Mouse (Mus musculus): ENCODE measurements around the gene Zc3h8. TPM values are rescaled to one million over a fixed set of nuclear protein-coding genes. Genes with fewer than 3 reads are reported as not detected.
A peak's percentile ranks its signal among the peaks of the same experiment; 100 is the strongest.

The Zc3h8 gene
- polyA plus RNA-seq, 1 experiment from 2014 or later, result 13.7 TPM

DNA sequence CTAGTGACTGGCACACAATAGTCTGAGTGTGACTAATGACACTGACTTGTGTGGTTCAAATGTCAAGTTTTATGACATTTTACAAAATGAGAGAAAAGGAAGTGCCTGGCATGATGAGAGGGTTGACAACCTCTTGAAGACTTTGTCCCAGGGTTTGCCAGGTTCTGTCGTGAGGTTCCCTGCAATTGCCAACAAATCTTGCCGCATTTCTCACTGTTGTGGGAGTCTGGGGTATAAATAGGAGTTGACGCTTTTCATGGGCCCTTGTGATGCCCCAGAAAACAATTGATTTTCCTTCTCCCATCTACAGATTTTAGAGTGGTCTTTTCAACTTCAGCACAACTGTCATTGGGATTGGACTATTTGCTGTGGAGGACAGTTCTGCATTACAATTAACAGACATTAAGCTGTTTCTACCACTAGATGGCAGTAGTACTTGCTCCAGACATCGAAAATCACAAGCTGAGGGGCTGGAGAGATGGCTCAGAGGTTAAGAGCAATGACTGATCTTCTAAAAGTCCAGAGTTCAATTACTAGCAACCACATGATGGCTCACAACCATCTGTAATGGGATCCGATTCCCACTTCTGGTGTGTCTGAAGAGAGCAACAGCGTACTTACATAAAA is 4.2 kb upstream of the Zc3h8 start:
- Histone ChIP-seq H3K36me3 (no peaks in the 10 kb centered on the region), H3K4me1 (replicated peaks) (peaks cover 3% of the 10 kb centered on the region), H3K27me3 (no peaks in the 10 kb centered on the region), H3K27ac (replicated peaks) (no peak overlapping the region), H3K9ac (no peak overlapping the region), H3K4me2 (no peak overlapping the region), H3K4me3 (no peak overlapping the region), H3K9me3 (no peaks in the 10 kb centered on the region)
- ATAC-seq (ENCODE audit: low FRiP score, low read depth), result no peak
- 34% methylated on average over 6 of the region's 6 CpGs for WGBS

DNA sequence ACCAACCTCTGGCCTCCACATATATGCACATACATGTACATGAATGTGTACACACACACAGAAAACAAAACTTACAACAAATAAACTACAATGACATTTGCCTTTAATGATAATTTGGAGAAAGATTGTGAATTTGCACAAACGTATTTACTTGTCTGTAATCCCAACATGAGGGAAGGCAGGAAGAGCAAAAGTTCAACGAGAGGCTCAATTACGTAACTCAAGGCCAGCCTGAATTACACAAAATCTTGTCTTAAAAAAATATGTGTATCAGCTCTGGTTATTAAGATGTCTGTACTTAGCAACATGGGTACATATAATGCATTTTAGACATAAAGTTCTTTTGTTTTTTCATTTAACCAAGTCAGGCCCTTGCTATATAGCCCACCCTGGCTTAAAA is 7.6 kb downstream of the Zc3h8 start:
- WGBS, result 92% methylated on average over 3 of the region's 3 CpGs
- H3K27ac ChIP-seq (replicated peaks), result no peak overlapping the region
- no peak overlapping the region for H3K9ac ChIP-seq
- H3K27me3 ChIP-seq, result no peaks in the 10 kb centered on the region
- H3K36me3 ChIP-seq, result peaks cover 17% of the 10 kb centered on the region; the same call in 1 of the 2 replicates
- no peaks in the 10 kb centered on the region for H3K9me3 ChIP-seq
- H3K4me3 ChIP-seq, result no peak overlapping the region
- no peaks in the 10 kb centered on the region for H3K4me1 ChIP-seq (replicated peaks)
- no peak for ATAC-seq (ENCODE audit: low FRiP score, low read depth)
- no peak overlapping the region for H3K4me2 ChIP-seq

DNA sequence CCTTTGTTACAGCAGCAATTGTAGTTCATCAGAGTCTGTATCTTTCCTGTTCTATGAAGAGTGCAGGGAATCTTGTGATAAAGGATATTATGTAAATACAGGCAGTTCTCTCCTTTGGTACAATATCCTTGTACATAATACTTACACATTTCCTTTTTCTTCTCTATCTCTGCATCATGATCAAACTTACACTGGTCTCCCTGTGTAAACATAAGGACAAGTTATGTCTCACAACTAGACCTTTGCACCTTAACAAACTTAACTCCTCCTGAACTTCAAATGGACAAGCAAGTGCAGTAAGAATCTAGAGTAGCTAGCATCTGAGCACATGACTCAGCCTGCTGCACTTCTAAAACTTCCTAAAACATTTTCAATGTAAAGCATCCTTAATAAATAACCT is 13.2 kb downstream of the Zc3h8 start:
- Histone ChIP-seq H3K36me3 (peaks cover 38% of the 10 kb centered on the region), H3K9ac (no peak overlapping the region), H3K27me3 (no peaks in the 10 kb centered on the region), H3K27ac (replicated peaks) (no peak overlapping the region), H3K4me3 (no peak overlapping the region), H3K4me1 (replicated peaks) (no peaks in the 10 kb centered on the region), H3K9me3 (no peaks in the 10 kb centered on the region), H3K4me2 (no peak overlapping the region)
- no peak for ATAC-seq (ENCODE audit: low FRiP score, low read depth)

DNA sequence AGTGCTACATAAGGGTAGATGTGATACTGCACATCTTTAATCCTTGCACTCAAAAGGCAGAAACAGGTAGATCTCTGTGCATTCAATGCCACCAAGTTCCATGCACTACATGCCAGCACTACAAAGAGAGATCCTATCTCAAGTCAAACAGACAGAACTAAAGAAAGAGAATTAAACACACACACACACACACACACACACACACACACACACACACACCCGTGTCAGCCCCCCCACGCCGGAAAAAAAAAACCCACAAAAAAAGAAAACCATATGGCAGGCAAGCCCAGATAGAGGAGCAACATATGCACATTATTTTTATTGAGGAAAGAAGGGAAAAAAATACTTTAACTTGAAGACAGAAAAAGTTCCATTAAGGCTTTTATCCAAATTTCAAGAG is 15.4 kb downstream of the Zc3h8 start:
- ATAC-seq (ENCODE audit: low FRiP score, low read depth), result no peak
- Histone ChIP-seq H3K27me3 (no peaks in the 10 kb centered on the region), H3K9me3 (no peaks in the 10 kb centered on the region), H3K27ac (replicated peaks) (no peak overlapping the region), H3K36me3 (peaks cover 36% of the 10 kb centered on the region), H3K4me2 (no peak overlapping the region), H3K9ac (no peak overlapping the region), H3K4me1 (replicated peaks) (no peaks in the 10 kb centered on the region), H3K4me3 (no peak overlapping the region)
- 90% methylated on average over 3 of the region's 3 CpGs for WGBS

DNA sequence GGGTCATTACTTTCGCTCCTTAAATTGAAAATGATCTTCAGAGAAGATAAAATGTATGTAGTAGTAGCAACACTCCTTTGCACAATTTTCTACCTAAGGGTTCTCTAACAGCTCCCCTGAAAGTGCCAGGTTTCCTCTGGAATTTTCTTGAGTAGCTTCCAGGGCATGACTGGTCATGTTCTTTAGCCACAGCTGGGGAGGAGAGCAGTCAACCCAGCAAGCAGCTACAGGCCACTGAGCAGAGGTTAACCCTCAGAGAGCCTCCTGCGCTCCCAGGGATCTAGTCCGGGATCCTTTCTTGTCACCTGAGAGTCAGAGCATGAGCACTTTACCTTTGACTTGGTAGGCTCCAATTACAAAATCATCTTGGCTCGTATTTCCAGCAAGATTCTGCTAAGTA is 19.1 kb downstream of the Zc3h8 start:
- Histone ChIP-seq H3K4me3 (no peak overlapping the region), H3K9ac (no peak overlapping the region), H3K27me3 (no peaks in the 10 kb centered on the region), H3K27ac (replicated peaks) (no peak overlapping the region), H3K4me1 (replicated peaks) (no peaks in the 10 kb centered on the region), H3K4me2 (no peak overlapping the region), H3K36me3 (peaks cover 20% of the 10 kb centered on the region), H3K9me3 (no peaks in the 10 kb centered on the region)
- WGBS, result 87% methylated on average over 4 of the region's 4 CpGs
- ATAC-seq (ENCODE audit: low FRiP score, low read depth), result no peak

DNA sequence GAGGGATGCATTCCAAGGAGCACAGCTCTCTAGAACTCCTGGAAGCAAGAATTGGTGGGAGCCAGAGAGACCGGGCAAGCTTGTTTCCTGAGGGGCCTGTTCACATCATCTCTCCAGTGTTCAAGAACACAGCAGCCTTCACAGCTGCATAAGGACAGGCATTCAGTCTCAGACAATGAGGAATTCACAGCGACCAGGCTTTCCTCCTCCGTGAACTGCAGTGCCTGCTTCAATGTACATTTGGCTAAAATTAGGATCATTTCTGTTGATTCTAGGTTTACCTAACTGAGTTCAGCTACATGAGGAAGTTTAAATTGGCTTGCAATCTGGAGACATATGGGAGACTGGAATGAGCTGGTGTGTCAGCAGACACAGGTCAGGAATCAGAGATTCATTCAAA is 27.3 kb downstream of the Zc3h8 start:
- Histone ChIP-seq H3K27ac (replicated peaks) (no peak overlapping the region), H3K36me3 (no peaks in the 10 kb centered on the region), H3K9ac (no peak overlapping the region), H3K27me3 (no peaks in the 10 kb centered on the region), H3K4me3 (no peak overlapping the region), H3K4me2 (no peak overlapping the region), H3K9me3 (no peaks in the 10 kb centered on the region), H3K4me1 (replicated peaks) (no peaks in the 10 kb centered on the region)
- 73% methylated on average over 3 of the region's 3 CpGs for WGBS
- no peak for ATAC-seq (ENCODE audit: low FRiP score, low read depth)

DNA sequence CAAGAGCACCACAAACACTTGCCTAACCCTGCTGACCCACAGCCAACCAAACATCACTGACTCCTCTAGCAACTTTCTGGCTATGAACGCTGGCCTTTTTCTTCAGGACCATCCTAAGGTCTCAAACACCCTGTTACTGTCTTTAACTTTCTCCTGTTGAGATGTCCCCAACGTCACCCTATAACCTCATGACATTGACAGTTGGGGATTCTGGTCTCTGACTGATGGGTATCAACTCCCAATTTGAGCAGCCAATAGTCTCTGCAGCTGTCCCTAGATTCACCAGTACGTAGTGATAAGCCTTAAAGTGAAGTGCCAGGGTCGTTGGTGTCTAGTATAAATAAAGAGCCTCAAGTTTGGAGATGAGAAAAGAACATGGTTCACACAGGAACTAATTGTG is 28.9 kb downstream of the Zc3h8 start:
- Histone ChIP-seq H3K27ac (replicated peaks) (no peak overlapping the region), H3K27me3 (no peaks in the 10 kb centered on the region), H3K9ac (no peak overlapping the region), H3K4me2 (no peak overlapping the region), H3K9me3 (no peaks in the 10 kb centered on the region), H3K4me3 (no peak overlapping the region), H3K4me1 (replicated peaks) (no peaks in the 10 kb centered on the region), H3K36me3 (no peaks in the 10 kb centered on the region)
- ATAC-seq (ENCODE audit: low FRiP score, low read depth), result no peak
- WGBS, result 90% methylated on average over 4 of the region's 4 CpGs

DNA sequence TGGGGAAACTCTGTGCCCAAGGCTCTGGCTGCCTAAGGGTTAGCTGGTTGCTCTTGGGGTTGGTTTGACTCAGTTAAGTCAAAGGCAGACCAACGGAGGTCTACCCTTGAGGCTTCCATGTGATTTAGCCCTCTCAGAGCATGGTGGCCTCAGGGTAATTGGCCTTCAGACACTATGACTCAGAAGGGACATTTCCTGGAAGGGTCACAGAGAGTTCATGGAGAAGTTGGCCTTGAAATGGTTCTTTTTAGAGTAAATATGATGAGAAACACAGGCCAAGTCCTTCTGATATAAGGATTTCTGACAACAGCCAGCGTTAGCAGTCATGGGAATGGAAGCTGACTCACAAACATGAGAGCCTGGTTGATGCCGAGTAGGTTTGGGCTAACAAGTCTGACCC is 40.2 kb downstream of the Zc3h8 start:
- no peak for ATAC-seq (ENCODE audit: low FRiP score, low read depth)
- no peaks in the 10 kb centered on the region for H3K9me3 ChIP-seq
- no peak overlapping the region for H3K4me2 ChIP-seq
- no peaks in the 10 kb centered on the region for H3K4me1 ChIP-seq (replicated peaks)
- H3K4me3 ChIP-seq, result no peak overlapping the region
- H3K36me3 ChIP-seq, result no peaks in the 10 kb centered on the region
- 95% methylated on average over 3 of the region's 3 CpGs for WGBS
- H3K27me3 ChIP-seq, result no peaks in the 10 kb centered on the region
- H3K27ac ChIP-seq (replicated peaks), result no peak overlapping the region
- H3K9ac ChIP-seq, result no peak overlapping the region

DNA sequence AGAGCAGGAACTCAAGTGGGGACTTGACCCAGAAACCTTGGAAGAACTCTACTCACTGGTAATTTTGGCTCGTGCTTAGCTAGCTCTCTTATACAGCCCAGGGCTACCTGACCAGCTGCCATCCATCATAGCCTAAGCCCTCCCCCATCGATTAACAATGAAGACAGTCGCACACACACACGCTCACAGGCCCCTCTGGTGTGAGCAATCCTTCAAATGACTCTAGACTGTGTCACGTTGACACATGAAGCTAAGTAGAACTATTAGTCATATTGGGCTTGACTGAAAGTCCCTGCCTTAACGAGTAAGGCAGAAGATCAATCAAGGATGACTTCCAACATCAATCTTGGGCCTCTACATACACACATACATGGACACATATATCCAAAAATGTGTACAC is 41.0 kb downstream of the Zc3h8 start:
- Histone ChIP-seq H3K4me3 (no peak overlapping the region), H3K9me3 (no peaks in the 10 kb centered on the region), H3K9ac (no peak overlapping the region), H3K27ac (replicated peaks) (no peak overlapping the region), H3K4me2 (no peak overlapping the region), H3K27me3 (no peaks in the 10 kb centered on the region), H3K4me1 (replicated peaks) (no peaks in the 10 kb centered on the region), H3K36me3 (no peaks in the 10 kb centered on the region)
- peak; percentile 54; the same call in 1 of the 2 replicates for ATAC-seq (ENCODE audit: low FRiP score, low read depth)
- 76% methylated on average over 6 of the region's 6 CpGs for WGBS

DNA sequence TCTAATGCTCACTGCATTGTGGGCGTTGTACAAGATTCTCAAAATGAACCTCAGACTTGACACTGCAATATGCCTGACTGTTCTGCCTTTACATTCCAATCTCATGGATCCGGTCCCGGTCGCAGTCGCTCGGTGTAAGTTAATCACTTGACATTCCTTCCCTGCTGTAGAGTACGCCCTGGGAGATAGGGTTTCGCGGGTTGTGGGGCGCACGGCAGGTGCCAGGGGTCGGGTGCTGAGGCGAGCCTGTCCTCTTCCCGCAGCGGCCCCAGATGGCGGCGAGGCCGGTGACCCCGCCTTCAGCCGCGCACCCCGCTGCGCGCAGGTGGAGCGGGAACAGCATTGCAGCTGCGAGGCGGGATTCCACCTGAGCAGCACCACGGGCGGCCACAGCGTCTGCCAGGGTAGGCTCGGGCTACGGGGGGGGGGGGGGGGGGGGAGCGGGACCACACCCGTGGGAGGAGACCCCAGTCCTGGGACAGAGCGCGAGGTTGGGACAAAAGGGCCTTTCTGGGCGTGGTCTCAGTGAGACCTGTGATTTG is 51.6 kb downstream of the Zc3h8 start:
- peak; percentile 61 for ATAC-seq (ENCODE audit: low FRiP score, low read depth)
- Histone ChIP-seq H3K4me2 (peak overlapping the region; percentile 90), H3K9me3 (no peaks in the 10 kb centered on the region), H3K9ac (peak overlapping the region; percentile 44), H3K27me3 (no peaks in the 10 kb centered on the region), H3K36me3 (no peaks in the 10 kb centered on the region), H3K4me3 (peak overlapping the region; percentile 41), H3K27ac (replicated peaks) (no peak overlapping the region), H3K4me1 (replicated peaks) (peaks cover 4% of the 10 kb centered on the region; the same call in 1 of the 2 replicates)
- WGBS, result 1% methylated on average over 29 of the region's 37 CpGs

DNA sequence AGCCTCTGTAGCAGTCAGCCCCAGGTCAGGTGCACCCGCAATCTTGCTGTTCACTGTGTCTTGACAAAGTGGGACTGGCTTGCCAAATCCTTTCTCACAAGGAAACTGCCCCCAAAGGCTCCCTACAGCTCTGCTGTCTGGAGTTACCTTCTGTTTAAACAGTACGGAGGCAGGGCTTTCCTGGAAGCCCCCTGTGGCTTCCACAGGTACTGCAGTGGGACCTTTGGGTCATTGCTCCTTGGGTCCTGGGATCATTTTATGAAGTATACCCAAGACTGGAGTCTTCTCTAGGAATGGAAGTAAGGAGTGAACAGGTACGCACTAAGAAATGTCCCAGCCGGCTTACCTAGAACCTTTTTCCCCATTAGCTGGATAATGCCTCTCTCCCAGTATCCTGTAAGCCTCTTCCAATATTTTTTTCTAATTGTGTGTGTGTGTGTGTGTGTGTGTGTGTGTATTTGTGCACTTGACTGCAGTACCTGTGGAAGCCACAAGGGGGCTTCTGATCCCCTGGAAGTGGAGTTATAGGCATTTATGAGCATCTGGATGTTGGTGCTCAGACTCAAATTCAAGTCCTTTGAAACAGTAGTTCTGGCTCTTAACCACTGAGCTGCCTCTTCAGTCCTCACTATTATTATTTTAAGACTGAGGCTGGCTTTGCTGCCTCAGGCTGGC is 53.1 kb downstream of the Zc3h8 start:
- Histone ChIP-seq H3K4me2 (no peak overlapping the region), H3K36me3 (no peaks in the 10 kb centered on the region), H3K4me1 (replicated peaks) (peaks cover 4% of the 10 kb centered on the region; the same call in 1 of the 2 replicates), H3K27ac (replicated peaks) (no peak overlapping the region), H3K9ac (no peak overlapping the region), H3K4me3 (no peak overlapping the region), H3K27me3 (no peaks in the 10 kb centered on the region), H3K9me3 (no peaks in the 10 kb centered on the region)
- 88% methylated on average over 4 of the region's 4 CpGs for WGBS
- no peak for ATAC-seq (ENCODE audit: low FRiP score, low read depth)

DNA sequence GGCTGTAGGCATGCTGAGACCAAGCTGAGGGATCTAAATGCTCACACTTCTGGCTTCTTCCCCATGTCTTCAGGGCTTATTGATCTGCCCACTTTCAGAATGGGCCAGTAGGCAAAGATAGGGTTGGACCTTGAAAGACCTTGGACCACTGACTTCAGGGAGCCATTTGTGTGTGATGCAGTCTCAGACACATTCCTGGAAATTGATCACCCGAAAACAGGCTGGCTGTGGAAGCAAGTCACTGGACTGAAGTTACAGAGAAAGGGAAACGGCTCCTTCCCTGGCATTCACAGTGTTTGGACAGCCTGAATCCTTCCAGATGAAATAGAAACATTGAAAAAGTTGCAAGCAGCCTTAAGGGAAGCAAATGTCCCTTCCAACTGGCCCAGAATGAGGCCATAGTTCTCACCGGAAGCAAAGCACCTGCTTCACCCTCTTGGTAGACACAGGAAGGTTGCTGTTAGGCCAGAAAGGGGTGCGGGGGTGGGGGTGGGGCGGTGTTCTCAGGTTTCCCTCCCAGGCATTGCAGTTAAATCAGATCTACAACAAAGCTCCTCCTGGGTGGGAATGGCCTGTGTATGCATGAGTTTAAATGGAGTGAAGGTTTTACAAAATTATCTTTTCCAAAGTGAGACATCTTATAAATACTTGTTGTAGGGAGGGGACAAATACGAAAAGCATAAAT is 55.9 kb downstream of the Zc3h8 start:
- H3K27me3 ChIP-seq, result no peaks in the 10 kb centered on the region
- WGBS, result 58% methylated on average over 6 of the region's 6 CpGs
- ATAC-seq (ENCODE audit: low FRiP score, low read depth), result no peak
- H3K36me3 ChIP-seq, result no peaks in the 10 kb centered on the region
- no peaks in the 10 kb centered on the region for H3K9me3 ChIP-seq
- H3K4me2 ChIP-seq, result no peak overlapping the region
- H3K9ac ChIP-seq, result no peak overlapping the region
- peaks cover 4% of the 10 kb centered on the region; the same call in 1 of the 2 replicates for H3K4me1 ChIP-seq (replicated peaks)
- no peak overlapping the region for H3K27ac ChIP-seq (replicated peaks)
- no peak overlapping the region for H3K4me3 ChIP-seq
